Mouse (Mus musculus): Measurements from ENCODE around the gene Usp40. TPM values are rescaled to one million over a fixed set of nuclear protein-coding genes. Genes with fewer than 3 reads are reported as not detected.

Gene Usp40
- total RNA-seq, 2 experiments from 2014 or later, result 23.0 to 24.6 TPM

DNA sequence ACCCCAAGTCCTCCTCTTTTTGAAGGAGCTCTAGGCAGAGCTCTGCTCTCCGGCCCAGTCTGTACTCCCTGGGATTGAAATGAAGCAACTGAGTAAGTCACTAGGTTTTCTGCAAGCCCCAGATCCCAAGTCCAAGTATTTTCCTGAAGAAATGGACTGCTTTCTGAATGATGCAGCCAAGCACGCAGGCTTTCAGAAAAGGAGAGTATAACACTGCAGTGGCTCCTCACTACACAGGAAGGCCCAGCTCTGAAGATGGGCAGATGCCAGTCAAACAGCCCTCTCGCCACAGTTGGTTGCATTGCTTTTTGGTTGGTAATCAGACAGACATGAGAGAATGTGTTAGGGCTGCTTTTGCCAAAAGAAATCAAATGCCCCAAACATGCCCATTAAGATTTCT, 56.7 kb downstream of the Usp40 start:
- no peak for DNase-seq (ENCODE audit: low spot score in 2 of 2)

- no peak for DNase-seq (ENCODE audit: low spot score in 2 of 2)
Measured at GRCm38 (mm10) chr1:87947681-87948091, 60.7 kb downstream of the Usp40 start.

DNA sequence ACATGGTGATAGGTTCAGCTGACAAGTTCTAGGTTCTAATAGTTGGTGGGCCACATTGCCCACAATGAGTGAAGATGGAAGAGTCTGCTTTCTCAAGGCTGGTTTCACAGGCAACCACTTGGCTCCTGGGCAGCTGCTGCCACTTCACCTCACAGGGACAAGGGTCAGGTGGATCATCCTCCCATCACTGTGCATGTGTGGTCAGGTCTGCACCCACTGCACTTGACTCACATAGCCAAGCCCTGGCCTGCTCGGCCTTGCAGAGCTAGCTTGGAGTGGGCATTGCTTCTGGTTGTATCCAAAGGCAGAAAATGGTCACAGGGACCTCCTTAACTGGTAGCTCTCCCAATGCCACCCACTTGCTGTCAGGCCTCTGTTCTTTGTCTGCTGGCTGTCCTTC, 66.6 kb downstream of the Usp40 start:
- DNase-seq (ENCODE audit: low spot score in 2 of 2), result no peak

GRCm38 (mm10) chr1:87936516-87936915, 71.8 kb downstream of the Usp40 start:
- no peak for DNase-seq (ENCODE audit: low spot score in 2 of 2)

GRCm38 (mm10) chr1:87936075-87936474, 72.3 kb downstream of the Usp40 start:
- DNase-seq (ENCODE audit: low spot score in 2 of 2), result no peak

DNA sequence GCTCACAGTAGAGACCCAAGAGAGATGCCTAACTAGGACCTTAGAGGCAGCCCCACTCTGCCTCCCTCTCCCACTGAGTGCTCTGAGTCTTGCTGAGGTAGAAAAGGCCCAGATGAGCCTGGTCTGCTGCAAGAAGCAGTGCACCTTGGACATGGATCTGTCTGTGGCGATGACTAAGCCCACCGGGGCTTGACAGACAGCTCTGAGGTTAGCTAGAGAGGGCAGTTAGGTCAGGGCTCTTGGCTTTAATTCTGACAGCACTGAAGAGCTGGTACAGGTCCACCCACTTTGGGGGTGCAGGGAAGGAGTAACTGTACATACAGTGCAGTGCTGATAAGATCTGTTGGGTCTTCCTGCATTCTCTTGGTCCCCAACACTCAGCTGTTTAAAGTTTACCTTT, 72.8 kb downstream of the Usp40 start:
- DNase-seq (ENCODE audit: low spot score in 2 of 2), result no peak

GRCm38 (mm10) chr1:87935095-87935494, 73.3 kb downstream of the Usp40 start:
- no peak for DNase-seq (ENCODE audit: low spot score in 2 of 2)

- no peak for DNase-seq (ENCODE audit: low spot score in 2 of 2)
Measured at GRCm38 (mm10) chr1:87933051-87933450, 75.3 kb downstream of the Usp40 start.

DNA sequence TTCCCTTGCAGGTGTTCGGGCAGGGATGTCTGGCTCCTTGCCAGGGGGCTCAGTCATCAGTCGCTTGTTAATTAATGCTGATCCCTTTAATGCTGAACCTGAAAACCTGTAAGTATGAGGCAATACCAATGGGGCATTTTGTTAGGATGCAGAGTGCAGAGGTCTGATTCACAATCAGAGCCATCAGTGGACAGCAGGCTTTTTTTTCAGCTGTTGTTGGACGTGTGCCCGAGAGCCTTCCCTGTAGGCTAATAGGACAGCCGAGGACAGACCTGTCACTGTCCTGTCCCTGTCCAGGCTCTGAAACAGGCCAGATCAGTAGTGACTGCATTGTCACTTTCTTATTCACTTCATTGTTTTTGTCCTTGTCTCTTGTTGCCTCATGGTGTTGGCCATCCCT, 78.6 kb downstream of the Usp40 start:
- no peak for DNase-seq (ENCODE audit: low spot score in 2 of 2)

- DNase-seq (ENCODE audit: low spot score in 2 of 2), result no peak
Measured at GRCm38 (mm10) chr1:87924888-87925287, 83.5 kb downstream of the Usp40 start.

DNA sequence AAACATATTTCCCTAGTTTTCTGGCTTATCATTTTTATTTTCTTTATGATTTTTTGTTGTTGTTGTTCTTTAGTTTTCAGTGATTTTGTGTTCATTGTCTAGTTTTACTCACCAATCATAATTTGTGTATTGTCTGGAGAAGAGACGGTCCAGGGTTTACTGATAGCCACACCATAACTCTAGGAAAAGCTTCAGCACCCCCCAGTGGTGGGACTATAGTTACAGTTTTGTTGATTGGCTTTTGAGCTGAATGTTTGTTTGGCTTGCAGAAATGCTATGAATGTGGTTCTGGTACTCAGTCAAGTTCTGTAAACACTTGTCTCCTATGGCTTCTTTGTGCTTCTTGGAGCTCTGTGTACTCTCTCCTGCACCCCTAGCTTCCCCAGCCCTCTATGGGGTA, 85.7 kb downstream of the Usp40 start:
- peak; percentile 43 to 74 for DNase-seq (ENCODE audit: low spot score in 2 of 2)

DNA sequence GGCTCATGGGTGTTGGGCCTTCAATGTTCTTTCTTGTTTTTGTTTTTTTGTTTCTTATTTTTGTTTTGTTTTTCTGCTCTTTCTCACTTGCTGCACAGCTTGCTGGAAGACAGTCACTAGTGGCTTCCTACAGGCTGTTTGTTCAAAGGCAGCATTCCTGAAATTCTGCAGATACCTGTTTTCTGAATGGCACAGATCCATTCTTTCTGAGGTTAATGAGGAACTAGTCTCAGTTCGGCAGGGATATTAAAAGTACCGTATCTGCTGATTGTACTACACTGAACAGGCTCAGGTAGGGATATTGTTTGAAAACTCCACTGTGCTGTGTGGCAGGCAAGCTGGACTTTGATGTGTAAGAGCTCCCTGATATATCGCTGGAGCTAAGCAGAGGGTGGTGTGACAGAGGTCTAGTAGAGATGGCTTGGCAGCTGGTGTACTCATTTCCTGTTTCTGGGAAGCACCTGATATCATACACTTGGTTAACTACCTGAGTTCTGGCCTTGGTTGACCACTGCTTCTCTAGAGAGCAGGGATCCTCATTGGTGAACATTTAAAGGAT, 88.2 kb downstream of the Usp40 start:
- DNase-seq (ENCODE audit: low spot score in 2 of 2), result no peak

DNA sequence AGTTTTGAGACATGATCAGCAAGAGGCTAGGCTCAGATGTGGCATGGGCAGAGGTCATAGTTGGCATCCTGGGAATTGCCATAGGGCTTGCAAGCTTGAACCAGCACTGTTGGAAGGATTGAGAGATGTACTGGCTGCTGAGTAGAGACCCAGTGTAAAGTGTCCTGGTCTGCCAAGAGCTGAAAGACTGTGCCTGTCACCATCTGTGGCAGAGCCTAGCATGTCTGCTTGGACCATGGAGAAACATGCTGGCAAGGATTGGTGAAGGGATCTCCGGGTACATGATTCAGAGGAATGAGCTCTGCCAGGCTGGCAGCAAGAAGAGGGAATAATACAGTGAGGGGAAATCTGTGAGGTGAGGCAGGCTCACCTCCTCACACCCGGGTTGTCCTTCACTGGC, 90.3 kb downstream of the Usp40 start:
- DNase-seq (ENCODE audit: low spot score in 2 of 2), result no peak

- DNase-seq (ENCODE audit: low spot score in 2 of 2), result no peak
Measured at GRCm38 (mm10) chr1:87917361-87917760, 91.0 kb downstream of the Usp40 start.

GRCm38 (mm10) chr1:87913356-87913755, 95.0 kb downstream of the Usp40 start:
- DNase-seq (ENCODE audit: low spot score in 2 of 2), result no peak

DNA sequence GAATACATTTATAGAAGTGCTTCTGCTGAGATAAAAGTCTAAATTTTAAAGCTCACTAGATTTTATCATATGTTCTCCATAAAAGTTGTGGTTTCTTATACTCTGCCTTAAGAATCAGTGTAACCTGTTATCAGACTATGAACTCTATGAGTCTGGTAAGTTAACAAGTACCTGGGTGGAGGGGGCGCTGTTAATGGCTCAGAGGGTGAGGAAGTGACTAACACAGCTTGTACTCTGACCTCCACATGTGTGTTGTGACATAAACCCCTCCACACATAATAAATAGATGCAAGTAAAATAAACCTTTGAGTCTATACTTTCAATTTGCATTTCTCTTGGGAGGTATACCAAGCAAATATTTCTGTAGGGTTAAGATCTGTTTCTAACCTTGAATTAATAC, 97.9 kb downstream of the Usp40 start:
- DNase-seq (ENCODE audit: low spot score in 2 of 2), result no peak

DNA sequence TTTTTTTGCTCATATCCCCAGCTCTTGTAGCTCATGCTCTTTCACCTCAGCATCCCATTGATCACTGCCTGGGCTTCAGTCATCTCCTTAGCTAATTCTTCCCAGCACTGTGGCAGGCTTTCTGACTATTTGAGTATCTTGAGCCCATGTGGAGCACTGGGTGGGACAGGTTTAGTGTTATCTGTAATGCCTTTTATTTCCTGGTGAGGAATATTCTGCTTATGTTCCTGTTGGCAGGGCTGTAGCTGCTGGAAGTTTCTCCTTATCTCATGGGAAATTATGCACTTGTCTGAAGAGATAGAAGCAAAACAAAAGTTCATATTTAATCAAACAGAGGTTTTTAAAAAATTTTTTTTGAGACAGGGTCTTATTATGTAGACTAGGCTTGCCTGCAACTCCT, 98.8 kb downstream of the Usp40 start:
- DNase-seq (ENCODE audit: low spot score in 2 of 2), result no peak

- no peak for DNase-seq (ENCODE audit: low spot score in 2 of 2)
Measured at GRCm38 (mm10) chr1:87908736-87909135, 99.6 kb downstream of the Usp40 start.

DNA sequence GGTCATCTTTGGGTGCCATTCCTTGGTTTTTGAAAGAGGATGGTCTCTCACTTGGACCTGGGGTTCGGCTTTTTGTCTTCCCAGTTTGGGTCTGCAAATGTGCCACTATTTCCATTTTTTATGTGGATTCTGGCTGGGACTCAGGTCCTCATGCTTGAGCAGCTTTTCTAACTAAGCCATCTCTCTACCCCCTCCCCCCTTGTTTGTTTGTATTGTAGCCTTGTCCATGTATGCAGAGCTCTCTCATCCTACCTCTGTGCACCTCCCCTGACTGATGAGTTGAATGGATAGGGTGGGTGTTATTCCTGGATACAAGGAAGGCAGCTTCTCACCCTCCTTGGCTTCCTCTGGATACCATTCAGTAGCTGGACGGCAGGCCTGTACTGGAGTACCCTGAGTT, 100.3 kb downstream of the Usp40 start:
- no peak for DNase-seq (ENCODE audit: low spot score in 2 of 2)

GRCm38 (mm10) chr1:87906361-87906956, 101.9 kb downstream of the Usp40 start:
- no peak for DNase-seq (ENCODE audit: low spot score in 2 of 2)

DNA sequence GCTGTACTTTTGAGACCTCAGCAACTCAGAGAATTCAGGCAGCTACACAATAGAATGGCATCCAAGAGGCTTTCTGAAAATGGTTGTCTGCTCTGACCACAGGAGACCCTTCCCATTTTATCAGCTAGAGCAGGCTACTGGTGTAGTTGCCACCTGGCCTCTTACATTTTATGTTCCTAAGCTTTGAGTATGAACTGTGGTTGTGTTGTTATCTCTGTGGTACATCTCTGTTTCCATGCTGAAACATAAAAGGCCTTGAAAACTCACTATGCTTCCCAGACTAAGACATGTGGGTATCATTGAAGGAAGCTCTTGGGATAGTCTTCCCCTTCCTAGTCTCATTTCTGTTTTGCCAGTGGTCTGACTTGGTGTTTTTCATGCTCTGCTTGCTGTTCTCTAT, 106.2 kb downstream of the Usp40 start:
- DNase-seq (ENCODE audit: low spot score in 2 of 2), result no peak

DNA sequence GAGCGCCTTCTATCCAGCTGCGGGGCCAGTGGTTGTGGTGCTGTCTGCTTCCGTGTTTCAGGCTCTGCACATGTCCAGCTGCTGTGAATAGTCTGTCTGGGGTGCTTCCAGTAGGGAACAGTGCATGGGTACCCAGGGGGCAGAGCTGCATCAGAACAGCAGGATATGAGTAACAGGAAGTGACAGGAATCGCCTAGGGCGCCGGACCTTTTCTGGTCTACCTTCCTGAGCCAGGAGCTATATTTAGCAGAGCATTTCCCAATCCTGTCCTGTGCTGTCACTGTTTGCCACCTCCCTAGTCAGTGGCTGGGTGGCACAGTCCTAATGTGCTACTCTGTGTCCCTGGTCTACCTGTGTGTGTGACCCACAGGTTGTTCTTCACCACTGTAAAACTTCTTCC, 107.4 kb downstream of the Usp40 start:
- DNase-seq (ENCODE audit: low spot score in 2 of 2), result no peak

DNA sequence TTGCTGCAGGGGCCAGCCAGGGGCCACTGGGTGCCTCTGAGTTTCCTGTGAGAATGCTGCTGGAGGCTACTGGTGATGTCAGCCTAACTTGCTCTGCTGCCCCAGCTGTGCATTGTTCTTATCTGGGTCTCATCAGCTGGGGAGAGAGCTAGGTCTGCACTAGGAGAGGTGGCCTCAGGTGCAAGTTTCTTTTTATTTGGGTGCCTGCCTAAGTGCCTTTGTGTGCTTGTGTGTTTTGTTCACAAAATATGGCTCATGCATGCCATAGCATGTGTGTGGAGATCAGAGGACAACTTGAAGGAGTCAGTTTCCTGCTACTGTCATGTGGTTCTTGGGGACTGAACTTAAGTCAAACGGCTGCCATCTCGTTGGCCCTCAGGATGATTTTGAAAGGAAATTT, 108.7 kb downstream of the Usp40 start:
- no peak for DNase-seq (ENCODE audit: low spot score in 2 of 2)

- no peak for DNase-seq (ENCODE audit: low spot score in 2 of 2)
Measured at GRCm38 (mm10) chr1:87896921-87897320, 111.4 kb downstream of the Usp40 start.

Data from layer of hippocampus, postnatal 10 days (tissue).